Mouse (Mus musculus) liver, postnatal 0 days (tissue): ENCODE results near the gene Sufu.

Source experiments
- CTCF ChIP-seq: sonication (generic); IDR thresholded peaks from 2 replicates; pipeline ENCODE4 v1.5.1; 2016; ENCODE audit warnings: antibody characterized with exemption, low read depth
- EP300 ChIP-seq: IDR thresholded peaks from 2 replicates; pipeline ENCODE4 v1.6.1; 2016; ENCODE audit warnings: antibody characterized with exemption, low read depth, mild to moderate bottlenecking

GRCm38 (mm10) chr19:46523131-46523479 lies 126.4 kb downstream of the Sufu start:
- TF ChIP-seq CTCF = no peak
- no peak for TF ChIP-seq EP300
